Mouse (Mus musculus) mouse trophoblast stem cell (cell line): ENCODE data around the gene Hsp90ab1.

Source experiments
- in situ Hi-C, 2 experiments: fragments of 300-500 bp; cut with MseI, MboI; formaldehyde crosslinking; loops; 2 replicates in 1 of 2; 3 replicates in 1 of 2; pipeline ENCODE4 v1.15.1; 2025

The Hsp90ab1 gene

GRCm38 (mm10) chr17:45543115-45543514 lies 30.0 kb downstream of the Hsp90ab1 start:
- in situ Hi-C loops = no loop called here

- in situ Hi-C loops = no loop called here
These were observed 30.4 kb downstream of the Hsp90ab1 start for GRCm38 (mm10) chr17:45542705-45543104.

- in situ Hi-C loops = no loop called here
These were observed 30.9 kb downstream of the Hsp90ab1 start for GRCm38 (mm10) chr17:45542129-45542528.

- in situ Hi-C loops = no loop called here
These were observed 33.4 kb downstream of the Hsp90ab1 start for GRCm38 (mm10) chr17:45539664-45540063.

GRCm38 (mm10) chr17:45538394-45538793 lies 34.7 kb downstream of the Hsp90ab1 start:
- in situ Hi-C loops = no loop called here

GRCm38 (mm10) chr17:45536264-45536663 lies 36.8 kb downstream of the Hsp90ab1 start:
- in situ Hi-C loops = no loop called here

- in situ Hi-C loops = loop anchor here in 1 of 2 experiments (5.0 kb wide), 1 partner anchor 56 kb away; the partner anchor contains the start of gene Spats1
These were observed 40.2 kb downstream of the Hsp90ab1 start for GRCm38 (mm10) chr17:45532896-45533295.

- in situ Hi-C loops = loop anchor here in 1 of 2 experiments (5.0 kb wide), 1 partner anchor 53 kb away; the partner anchor contains the start of gene Spats1
These were observed 42.7 kb downstream of the Hsp90ab1 start for GRCm38 (mm10) chr17:45530346-45530782.

- in situ Hi-C loops = no loop called here
These were observed 46.5 kb downstream of the Hsp90ab1 start for GRCm38 (mm10) chr17:45526571-45526970.

- in situ Hi-C loops = no loop called here
These were observed 48.1 kb downstream of the Hsp90ab1 start for GRCm38 (mm10) chr17:45524961-45525360.

GRCm38 (mm10) chr17:45523263-45523662 lies 49.8 kb downstream of the Hsp90ab1 start, which contains the start of gene Tcte1:
Tcte1 (plus strand) TSS chr17:45523434.
- in situ Hi-C loops = no loop called here

- in situ Hi-C loops = no loop called here
These were observed 52.9 kb downstream of the Hsp90ab1 start for GRCm38 (mm10) chr17:45520136-45520535.

GRCm38 (mm10) chr17:45518766-45519475 lies 54.1 kb downstream of the Hsp90ab1 start:
- in situ Hi-C loops = loop anchor here in 1 of 2 experiments (5.0 kb wide), 1 partner anchor 33 kb away; no protein-coding TSS in a partner anchor
